Mouse (Mus musculus) intestine, postnatal 0 days (tissue): ENCODE measurements around the gene Wdtc1. TPM values are rescaled to one million over a fixed set of nuclear protein-coding genes. Genes with fewer than 3 reads are reported as not detected.
A peak's percentile ranks its signal among the peaks of the same experiment; 100 is the strongest.

Source experiments
- ATAC-seq: fragments of 200-750 bp; cut with Nextera tagmentation; 2 replicates; pipeline ENCODE4 v1.8.0; 2017; ENCODE audit warnings: mild to moderate bottlenecking, moderate TSS enrichment, moderate library complexity
- H3K27ac ChIP-seq: fragments of 300-500 bp; sonication (generic); 2 replicates; pipeline ENCODE4 v1.5.1; 2014; ENCODE audit warnings: mild to moderate bottlenecking, low read depth, low read length, moderate library complexity
- H3K27me3 ChIP-seq: fragments of 300-500 bp; sonication (generic); replicated peaks from 2 replicates; pipeline ENCODE4 v1.6.1; 2014; ENCODE audit warnings: low read length, mixed read lengths; ENCODE audit not compliant: control insufficient read depth, insufficient read depth
- H3K36me3 ChIP-seq: fragments of 300-500 bp; sonication (generic); 2 replicates; pipeline ENCODE4 v1.6.1; 2014; ENCODE audit warnings: mild to moderate bottlenecking, moderate library complexity; ENCODE audit not compliant: control insufficient read depth, insufficient read depth
- H3K4me1 ChIP-seq: fragments of 300-500 bp; sonication (generic); replicated peaks from 2 replicates; pipeline ENCODE4 v1.6.1; 2014; ENCODE audit warnings: antibody characterized with exemption, low read length, mixed read lengths; ENCODE audit not compliant: control insufficient read depth, insufficient read depth
- H3K4me2 ChIP-seq: fragments of 300-500 bp; sonication (generic); replicated peaks from 2 replicates; pipeline ENCODE4 v1.6.1; 2014; ENCODE audit warnings: low read depth, mild to moderate bottlenecking, moderate library complexity
- H3K4me3 ChIP-seq: fragments of 300-500 bp; sonication (generic); 2 replicates; pipeline ENCODE4 v1.5.1; 2014; ENCODE audit warnings: low read depth, low read length
- H3K9ac ChIP-seq: fragments of 300-500 bp; sonication (generic); 2 replicates; pipeline ENCODE4 v1.6.1; 2014; ENCODE audit warnings: mild to moderate bottlenecking, low read depth, low read length
- H3K9me3 ChIP-seq: fragments of 300-500 bp; sonication (generic); 2 replicates; pipeline ENCODE4 v1.6.1; 2016; ENCODE audit warnings: mixed run types; ENCODE audit not compliant: control insufficient read depth
- CTCF ChIP-seq: sonication (generic); IDR thresholded peaks from 2 replicates; pipeline ENCODE4 v1.5.1; 2016; ENCODE audit warnings: low read depth, mild to moderate bottlenecking, control low read depth, antibody characterized with exemption, moderate library complexity
- WGBS: fragments of 180-500 bp; shearing (Covaris S2); extraction: QIAGEN DNeasy Blood & Tissue Kit; methylation state at CpG from one replicate; pipeline ENCODE4 v1.1.7; 2014; 5-methylcytosine and 5-hydroxymethylcytosine counted together
- polyA plus RNA-seq: library from polyadenylated mRNA; unstranded; fragments of >200 nt; fragmentation: Nextera tagmentation; extraction: Ambion mirVana; gene quantifications from 2 replicates; pipeline ENCODE4 v1.2.1, GENCODE M21; 2015

Wdtc1 gene
- polyA plus RNA-seq, 1 experiment from 2014 or later, result 7.2 TPM

GRCm38 (mm10) chr4:133299701-133300100 lies 53.6 kb downstream of the Wdtc1 start:
- H3K4me2 ChIP-seq, result no peak overlapping the region

DNA sequence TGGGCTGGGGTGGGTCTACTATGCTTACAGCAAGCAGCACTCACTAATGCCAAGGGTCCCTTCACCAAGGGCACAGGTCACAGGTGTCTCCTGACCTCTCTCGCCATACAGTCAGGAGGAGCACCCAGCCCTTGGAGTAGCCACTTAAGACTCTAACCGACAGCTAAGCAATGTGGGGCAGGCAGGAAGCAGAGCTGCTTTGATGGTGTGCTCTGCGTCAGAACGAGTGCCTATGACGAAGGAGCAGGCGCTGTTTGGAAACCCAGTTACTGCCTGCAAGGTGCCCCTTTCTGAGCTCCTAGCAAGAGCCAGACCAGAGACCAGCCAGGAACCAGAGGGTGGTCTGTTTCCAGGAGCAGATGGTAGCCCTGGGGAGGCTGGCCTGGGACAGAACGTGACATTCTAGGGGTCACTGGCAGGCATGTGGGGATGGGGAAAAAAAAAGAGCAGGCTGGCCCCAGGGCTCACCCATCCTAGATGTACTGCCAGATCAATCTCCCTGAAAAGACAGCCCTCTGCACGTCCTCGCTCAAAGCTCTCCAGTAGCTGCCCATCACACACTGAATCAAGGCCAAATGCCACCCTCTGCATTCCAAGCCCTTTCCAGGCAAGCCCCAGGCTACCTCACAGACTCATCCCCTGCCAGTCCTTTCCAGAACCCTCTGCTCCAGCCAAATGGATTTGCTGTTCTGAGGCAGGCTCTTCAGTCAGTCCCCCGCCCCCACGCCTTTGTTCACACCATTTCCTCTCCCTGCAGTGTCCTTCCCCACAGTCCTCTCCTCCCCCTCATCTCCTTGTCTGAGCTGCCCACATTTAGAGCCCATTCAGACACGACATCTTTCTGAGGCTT lies 54.5 kb downstream of the Wdtc1 start:
- H3K27me3 ChIP-seq, result no peaks in the 10 kb centered on the region
- no peaks in the 10 kb centered on the region for H3K4me1 ChIP-seq
- ATAC-seq, result no peak
- 65% methylated on average over 12 of the region's 12 CpGs for WGBS
- no peak overlapping the region for H3K9ac ChIP-seq
- no peak for TF ChIP-seq CTCF
- no peak overlapping the region for H3K4me3 ChIP-seq
- no peaks in the 10 kb centered on the region for H3K9me3 ChIP-seq
- no peak overlapping the region for H3K4me2 ChIP-seq
- no peak overlapping the region for H3K27ac ChIP-seq
- peaks cover 66% of the 10 kb centered on the region for H3K36me3 ChIP-seq

More at GRCm38 (mm10) chr4:133299701-133300100, 53.6 kb downstream of the Wdtc1 start:
- Histone ChIP-seq H3K4me3 (no peak overlapping the region), H3K36me3 (peaks cover 58% of the 10 kb centered on the region), H3K27ac (no peak overlapping the region), H3K27me3 (no peaks in the 10 kb centered on the region), H3K9me3 (no peaks in the 10 kb centered on the region), H3K9ac (no peak overlapping the region), H3K4me1 (no peaks in the 10 kb centered on the region)
- no peak for TF ChIP-seq CTCF
- no peak for ATAC-seq
- WGBS, result 65% methylated on average over 5 of the region's 5 CpGs

- peak; percentile 97 for TF ChIP-seq CTCF
- ATAC-seq, result peak; percentile 64
- H3K27ac ChIP-seq, result no peak overlapping the region; the same call in 1 of the 2 replicates
- no peak overlapping the region for H3K4me3 ChIP-seq
- H3K27me3 ChIP-seq, result no peaks in the 10 kb centered on the region
- WGBS, result 6% methylated on average over 5 of the region's 5 CpGs
- H3K36me3 ChIP-seq, result peaks cover 74% of the 10 kb centered on the region
- no peak overlapping the region for H3K9ac ChIP-seq
- H3K4me2 ChIP-seq, result no peak overlapping the region
- no peaks in the 10 kb centered on the region for H3K4me1 ChIP-seq
- no peaks in the 10 kb centered on the region for H3K9me3 ChIP-seq
Measured at GRCm38 (mm10) chr4:133297801-133298238, 55.5 kb downstream of the Wdtc1 start.

DNA sequence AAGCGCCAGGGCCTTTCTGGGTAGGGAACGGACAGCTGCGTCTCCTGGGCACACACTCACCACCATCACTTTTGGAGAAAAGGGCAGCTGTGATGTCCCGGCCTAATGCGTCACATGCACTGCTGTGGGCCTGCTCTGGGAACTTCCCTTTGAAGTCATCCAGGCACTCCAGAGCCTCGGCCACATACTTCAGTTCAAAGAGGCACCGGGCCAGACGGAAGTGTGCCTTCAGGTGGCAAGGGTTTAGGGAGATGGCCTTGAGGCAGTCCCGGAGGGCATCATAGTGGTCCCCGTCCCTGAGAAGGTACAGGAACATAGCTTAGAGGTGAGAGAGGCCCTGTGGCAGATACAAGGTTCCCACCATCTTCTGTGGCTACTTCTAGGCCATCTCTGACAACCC lies 55.9 kb downstream of the Wdtc1 start:
- 75% methylated on average over 10 of the region's 10 CpGs for WGBS
- H3K9me3 ChIP-seq, result no peaks in the 10 kb centered on the region
- no peak for TF ChIP-seq CTCF
- no peaks in the 10 kb centered on the region for H3K4me1 ChIP-seq
- ATAC-seq, result no peak
- no peak overlapping the region for H3K27ac ChIP-seq
- no peak overlapping the region for H3K9ac ChIP-seq
- peaks cover 72% of the 10 kb centered on the region for H3K36me3 ChIP-seq
- no peak overlapping the region for H3K4me2 ChIP-seq
- no peaks in the 10 kb centered on the region for H3K27me3 ChIP-seq
- no peak overlapping the region for H3K4me3 ChIP-seq

GRCm38 (mm10) chr4:133294084-133294483 lies 59.2 kb downstream of the Wdtc1 start:
- no peak for TF ChIP-seq CTCF
- WGBS, result 78% methylated on average over 11 of the region's 11 CpGs
- Histone ChIP-seq H3K36me3 (peaks cover 49% of the 10 kb centered on the region), H3K4me3 (no peak overlapping the region), H3K9me3 (no peaks in the 10 kb centered on the region), H3K27ac (no peak overlapping the region), H3K27me3 (no peaks in the 10 kb centered on the region), H3K4me1 (no peaks in the 10 kb centered on the region), H3K4me2 (no peak overlapping the region), H3K9ac (no peak overlapping the region)
- no peak for ATAC-seq

DNA sequence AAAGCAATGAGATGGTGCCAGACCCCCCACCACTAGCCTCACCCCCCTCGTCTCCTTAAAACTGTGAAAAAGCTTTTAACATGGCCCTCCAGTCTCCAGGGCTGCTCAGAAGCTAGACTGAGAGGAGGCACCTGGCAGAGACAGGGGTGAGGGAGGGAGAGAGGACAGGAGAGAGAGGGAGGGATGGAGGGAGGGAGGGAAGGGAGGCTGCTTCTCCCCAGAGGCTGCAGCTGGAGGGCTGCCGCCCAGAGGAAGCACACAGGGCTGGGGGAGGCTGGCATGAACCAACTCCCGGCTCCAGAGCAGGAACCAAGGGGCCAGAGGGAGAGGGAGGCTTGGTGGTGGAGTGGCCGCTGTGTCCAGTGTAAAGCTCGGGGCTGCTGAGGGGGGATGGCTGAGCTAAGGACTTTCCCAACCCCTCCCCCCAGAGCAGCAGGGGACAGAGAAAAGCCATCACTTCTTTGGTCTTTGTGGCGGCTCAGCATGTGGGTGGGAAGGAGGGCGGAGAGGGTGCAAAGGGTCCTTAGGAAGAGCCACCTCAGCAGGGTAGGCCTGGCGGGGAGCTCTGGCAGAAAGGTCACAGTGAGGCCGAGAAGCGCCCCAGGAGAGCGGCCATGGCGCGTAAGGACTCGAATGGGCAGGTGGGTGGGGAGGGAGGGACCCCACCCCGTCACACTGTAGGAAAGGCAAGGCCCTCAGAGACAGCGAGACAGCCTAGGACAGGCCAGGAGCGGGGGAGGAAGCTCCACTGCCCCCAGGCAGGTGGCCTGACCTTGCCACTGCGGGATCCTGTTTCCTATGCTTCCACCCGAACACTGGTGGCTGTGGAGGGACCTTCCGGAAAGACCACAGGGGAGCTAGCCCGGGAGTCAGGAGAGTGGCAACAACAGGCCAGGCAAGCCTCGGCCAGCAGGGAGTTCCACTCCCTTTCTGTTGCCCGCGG lies 60.1 kb downstream of the Wdtc1 start:
- no peak overlapping the region for H3K4me2 ChIP-seq
- no peaks in the 10 kb centered on the region for H3K9me3 ChIP-seq
- 57% methylated on average over 24 of the region's 24 CpGs for WGBS
- ATAC-seq, result no peak
- no peaks in the 10 kb centered on the region for H3K27me3 ChIP-seq
- no peaks in the 10 kb centered on the region for H3K4me1 ChIP-seq
- no peak overlapping the region for H3K4me3 ChIP-seq
- TF ChIP-seq CTCF, result no peak
- H3K27ac ChIP-seq, result no peak overlapping the region
- H3K36me3 ChIP-seq, result peaks cover 45% of the 10 kb centered on the region
- no peak overlapping the region for H3K9ac ChIP-seq
